Mouse (Mus musculus) embryo, embryonic 11 days (tissue): Measurements from ENCODE around the gene Cdc34.

Source experiments
- DNase-seq: peaks from one replicate; pipeline ENCODE4 v3.0.0-alpha.2; 2015

Cdc34 gene

DNA sequence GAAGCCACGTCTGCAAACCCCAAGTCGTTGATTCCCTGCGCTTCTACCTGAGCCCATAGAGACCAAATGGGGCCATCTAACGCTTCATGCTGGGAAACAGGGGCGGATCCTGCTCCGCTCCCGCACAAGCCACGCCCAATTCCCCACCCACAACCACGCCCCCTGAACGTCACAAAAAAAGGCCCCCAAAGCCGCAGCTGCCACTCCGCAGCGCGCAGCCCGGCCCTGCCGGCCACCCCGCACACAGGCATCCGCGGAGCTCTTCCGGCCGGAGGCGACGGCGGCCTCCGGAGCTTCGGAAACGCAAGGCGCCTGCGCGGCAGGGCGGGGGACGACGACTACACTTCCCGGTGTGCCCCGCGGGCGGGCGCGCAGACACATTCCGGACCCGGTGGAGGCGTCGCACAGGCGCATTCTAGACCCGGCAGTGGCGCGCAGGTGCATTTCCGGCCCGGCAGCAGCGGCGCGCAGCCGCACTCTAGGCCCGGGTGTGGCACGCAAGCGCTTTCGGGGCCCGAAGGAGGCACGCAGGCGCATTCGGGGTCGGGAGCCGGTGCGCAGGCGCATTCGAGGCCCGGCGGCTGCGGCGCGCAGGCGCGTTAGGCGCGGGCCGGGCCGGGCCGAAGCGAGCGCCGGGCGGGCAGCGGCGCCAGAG lies at the start of gene Cdc34:
Gene Cdc34, plus strand, starts transcription at position 605 of the 655 bp plus-strand sequence.
- peak; percentile 99 for DNase-seq

- DNase-seq: no peak
These were observed 48.8 kb upstream of the Cdc34 start for GRCm38 (mm10) chr10:79633006-79633777.

DNA sequence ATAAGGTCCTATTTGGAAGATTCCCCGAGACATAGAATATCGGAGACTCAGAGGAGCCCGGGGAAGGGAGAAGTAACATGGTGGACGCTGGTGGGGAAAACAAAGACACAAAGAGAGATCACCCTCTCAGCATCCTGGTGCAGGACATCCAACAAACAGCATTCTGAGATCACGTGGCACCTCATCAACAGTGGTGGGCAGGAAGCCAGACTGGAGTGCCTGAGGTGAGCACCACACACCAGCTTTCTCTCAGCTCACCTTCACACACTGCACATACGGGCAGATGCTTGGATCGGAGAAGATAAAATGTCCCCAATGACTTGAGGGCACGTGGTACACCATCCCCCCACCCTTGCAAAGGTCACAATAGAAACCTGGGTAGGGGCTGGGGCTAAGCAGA lies 45.7 kb upstream of the Cdc34 start:
- no peak for DNase-seq

GRCm38 (mm10) chr10:79637128-79638110 lies 44.6 kb upstream of the Cdc34 start, which contains the start of gene Shc2:
Shc2 (minus strand) TSS chr10:79637918.
- peak; percentile 86 for DNase-seq

DNA sequence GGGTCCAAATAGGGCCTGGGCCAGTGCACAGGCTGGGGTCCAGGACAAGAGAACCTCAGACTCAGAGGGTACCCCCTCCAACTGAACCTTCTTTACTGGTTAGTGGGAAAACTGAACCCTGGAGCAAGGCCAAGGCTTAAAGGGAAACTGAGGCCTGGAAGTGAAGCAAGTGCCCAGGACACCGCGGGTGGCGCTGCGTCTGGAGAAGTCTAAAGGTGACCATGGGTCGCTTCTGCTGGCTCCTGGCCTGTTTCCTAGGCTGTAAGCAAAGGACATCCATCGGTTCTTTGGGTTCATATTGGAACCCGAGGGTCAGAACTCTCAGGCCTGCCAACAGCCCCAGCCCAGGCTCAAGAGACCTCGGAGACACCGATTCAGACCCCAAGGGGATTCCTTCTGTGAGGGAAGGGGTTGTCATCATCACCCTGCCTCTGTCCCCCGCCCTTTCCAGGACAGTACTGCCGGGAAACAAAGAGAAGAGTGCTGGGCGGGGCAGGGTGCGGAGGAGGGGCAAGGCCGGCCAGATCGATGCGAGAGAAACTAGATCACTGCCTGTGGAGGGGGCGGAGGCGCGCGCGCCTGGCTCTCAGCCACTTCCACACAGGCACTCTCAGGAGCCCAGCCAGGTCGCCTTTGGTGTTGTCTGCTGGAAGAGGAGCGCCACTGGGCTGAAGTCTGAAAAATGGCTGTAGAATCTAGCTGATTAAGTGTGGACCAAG lies 43.4 kb upstream of the Cdc34 start:
- DNase-seq: peak; percentile 77

- no peak for DNase-seq
These were observed 36.3 kb upstream of the Cdc34 start, which contains the start of gene Odf3l2 for GRCm38 (mm10) chr10:79645711-79646110. Odf3l2 (minus strand) TSS chr10:79645738.

GRCm38 (mm10) chr10:79649070-79649751 lies 32.8 kb upstream of the Cdc34 start:
- peak; percentile 83 for DNase-seq

- DNase-seq: no peak
These were observed 29.2 kb upstream of the Cdc34 start for GRCm38 (mm10) chr10:79652789-79653188.

DNA sequence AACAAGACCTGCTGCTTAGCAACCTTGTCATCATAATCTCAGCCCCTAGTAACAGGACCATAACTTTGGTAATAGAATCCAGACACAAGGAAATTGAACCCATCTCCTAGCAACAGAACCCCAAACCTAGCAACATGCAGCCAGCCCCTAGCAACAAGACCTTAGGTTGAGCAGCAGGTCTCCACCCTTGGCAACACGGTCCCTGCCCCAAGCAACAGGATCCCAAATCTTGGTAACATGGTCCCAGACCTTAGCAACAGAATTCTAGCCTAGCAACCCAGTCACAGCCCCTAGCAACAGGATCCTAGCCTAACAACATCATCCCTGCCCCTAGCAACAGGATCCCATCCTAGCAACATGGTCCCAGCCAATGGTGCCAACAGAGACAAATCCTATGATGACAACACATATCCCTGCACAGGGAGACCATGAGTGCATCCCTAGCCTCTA lies 27.0 kb upstream of the Cdc34 start:
- peak; percentile 59 for DNase-seq

DNA sequence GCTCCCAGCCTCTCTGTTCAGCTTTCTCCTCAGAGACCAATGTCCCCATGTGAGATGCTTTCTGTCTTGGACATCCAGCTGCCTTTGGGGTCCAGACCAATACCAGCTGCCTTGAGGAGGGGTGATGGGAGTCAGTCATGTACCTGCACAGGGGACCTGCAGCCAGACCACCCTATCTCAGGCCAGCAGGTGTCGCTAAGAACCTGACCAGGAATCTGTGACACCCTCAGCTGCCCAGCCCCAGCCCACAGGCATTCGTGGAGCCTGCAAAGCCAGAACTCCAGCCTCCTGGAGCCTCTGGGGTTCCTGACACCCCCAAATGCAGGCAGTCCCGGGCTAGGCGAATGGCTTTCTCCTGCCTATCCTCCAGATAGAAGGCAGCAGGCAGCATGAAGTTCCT lies 23.2 kb upstream of the Cdc34 start:
- DNase-seq: peak; percentile 54

- DNase-seq: no peak
These were observed 21.7 kb upstream of the Cdc34 start for GRCm38 (mm10) chr10:79660298-79660697.

- no peak for DNase-seq
These were observed 20.1 kb upstream of the Cdc34 start for GRCm38 (mm10) chr10:79661861-79662260.

DNA sequence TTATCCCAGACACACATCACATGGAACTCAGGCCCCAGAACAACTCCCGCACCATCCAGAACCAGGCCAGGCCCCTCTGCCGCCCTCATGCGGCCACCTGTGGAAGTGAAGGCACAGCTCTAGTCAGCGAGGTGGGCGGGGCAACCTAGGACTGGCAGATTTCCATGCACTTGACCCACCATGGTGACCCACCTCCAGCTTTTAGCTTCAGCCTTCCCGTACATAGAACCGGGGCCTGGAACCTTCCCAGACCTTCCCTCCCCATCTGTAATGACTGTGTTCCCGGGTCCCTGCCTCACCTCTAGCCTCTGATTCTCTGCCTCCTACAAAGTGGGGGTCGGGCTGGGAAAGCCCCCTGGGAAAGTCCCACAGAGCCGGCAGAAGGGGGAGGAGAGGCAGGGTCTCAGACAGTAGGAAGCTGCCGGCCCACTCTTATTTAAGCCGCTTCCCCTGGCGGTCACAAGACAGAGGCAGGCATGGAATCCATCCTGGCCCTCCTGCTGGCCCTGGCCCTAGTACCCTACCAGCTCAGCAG lies 17.8 kb upstream of the Cdc34 start, which contains the start of gene Madcam1:
Gene Madcam1, plus strand, starts transcription at position 429 of the 535 bp plus-strand sequence.
- peak; percentile 87 for DNase-seq

DNA sequence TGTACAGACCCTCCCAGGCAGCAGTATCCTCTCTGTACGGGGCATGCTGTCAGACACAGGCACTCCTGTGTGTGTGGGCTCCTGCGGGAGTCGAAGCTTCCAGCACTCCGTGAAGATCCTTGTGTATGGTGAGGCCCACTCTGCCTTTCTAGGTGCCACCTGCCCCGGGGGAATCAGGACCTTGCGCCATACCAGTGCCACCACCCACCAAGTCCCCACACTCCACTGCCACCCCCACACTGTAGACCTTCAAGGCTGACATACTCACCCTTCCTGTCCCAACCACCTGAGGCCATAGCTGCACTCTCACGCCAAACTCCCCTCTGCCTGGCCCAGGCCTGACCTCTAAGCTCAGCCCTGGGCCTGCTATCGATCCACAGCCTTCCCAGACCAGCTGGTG lies 16.9 kb upstream of the Cdc34 start:
- DNase-seq: no peak

DNA sequence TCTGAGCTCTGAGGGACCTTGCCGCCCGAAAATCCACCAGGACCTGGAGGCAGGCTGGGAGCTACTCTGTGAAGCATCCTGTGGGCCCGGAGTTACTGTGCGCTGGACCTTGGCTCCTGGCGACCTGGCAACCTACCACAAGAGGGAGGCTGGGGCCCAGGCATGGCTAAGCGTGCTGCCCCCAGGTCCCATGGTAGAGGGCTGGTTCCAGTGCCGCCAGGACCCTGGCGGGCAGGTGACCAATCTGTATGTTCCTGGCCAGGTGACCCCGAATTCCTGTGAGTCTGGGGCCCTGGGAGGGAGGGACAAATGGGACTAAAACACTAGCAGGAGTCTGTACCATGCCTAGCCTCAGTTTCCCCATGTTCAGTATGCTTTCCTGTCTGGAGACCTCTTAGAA lies 15.5 kb upstream of the Cdc34 start:
- no peak for DNase-seq

- DNase-seq: no peak
These were observed 13.9 kb upstream of the Cdc34 start for GRCm38 (mm10) chr10:79668076-79668475.

- DNase-seq: peak; percentile 94
These were observed 13.0 kb upstream of the Cdc34 start, which contains the start of gene Tpgs1 for GRCm38 (mm10) chr10:79668771-79669575. Tpgs1 (plus strand) TSS chr10:79669369.

- DNase-seq: peak; percentile 94
These were observed 12.4 kb upstream of the Cdc34 start for GRCm38 (mm10) chr10:79669576-79670057.

DNA sequence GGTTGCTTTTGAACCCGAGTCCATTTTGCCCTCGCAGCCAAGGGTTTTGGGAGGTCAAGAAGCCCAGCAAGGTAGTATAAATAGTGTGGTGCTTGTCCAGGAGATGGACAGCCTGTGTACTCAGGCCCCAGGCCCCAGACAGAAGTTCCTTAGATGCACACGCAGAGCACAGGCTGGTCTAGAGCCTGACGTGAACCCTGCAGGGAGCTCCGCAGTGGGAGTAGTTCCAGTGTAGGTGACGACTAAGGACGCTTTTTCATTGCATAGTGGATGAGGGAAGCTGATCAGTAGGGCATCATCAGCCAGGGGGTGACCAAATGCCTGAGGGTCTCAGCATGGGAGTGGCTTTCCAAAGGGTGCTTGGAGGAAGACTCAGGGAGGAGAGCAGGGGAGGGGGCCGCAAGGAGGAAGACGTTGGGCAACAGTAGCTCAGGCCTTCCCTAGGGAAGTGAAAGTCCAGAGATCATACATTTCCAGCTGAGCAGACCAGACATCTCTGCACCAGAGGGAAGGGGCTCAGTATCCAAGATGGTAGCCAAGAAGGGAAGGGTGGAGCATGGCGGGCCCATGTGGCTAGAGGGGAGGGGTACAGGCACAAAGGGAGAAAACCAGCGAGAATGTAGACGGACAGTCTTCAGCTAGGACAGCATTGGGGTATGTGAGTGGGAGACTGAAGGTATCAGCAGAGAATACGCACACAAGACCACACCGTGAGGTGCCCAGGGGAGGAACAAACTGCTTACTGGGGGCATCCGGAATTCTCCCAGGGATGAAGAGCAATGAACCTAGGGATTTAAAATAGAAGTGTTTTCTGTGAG lies 11.7 kb upstream of the Cdc34 start:
- DNase-seq: no peak
